Mouse (Mus musculus) embryonic facial prominence, embryonic 10.5 days (tissue): ENCODE data around the gene Agap2. TPM values are rescaled to one million over a fixed set of nuclear protein-coding genes. Genes with fewer than 3 reads are reported as not detected.
A peak's percentile ranks its signal among the peaks of the same experiment; 100 is the strongest.
"Not testable (repeated sequence)": the region's sequence is repeated elsewhere in the genome, so short reads cannot be mapped to it uniquely, and the experiment has no call there.

Source experiments
- DNase-seq: peaks from one replicate; pipeline ENCODE4 v3.0.0-alpha.2; 2017; ENCODE audit warnings: low spot score
- H3K27ac ChIP-seq: fragments of 300-500 bp; sonication (generic); replicated peaks from 2 replicates; pipeline ENCODE4 v1.5.1; 2016; ENCODE audit warnings: mild to moderate bottlenecking
- H3K27me3 ChIP-seq: fragments of 300-500 bp; sonication (generic); replicated peaks from 2 replicates; pipeline ENCODE4 v1.6.1; 2016; ENCODE audit warnings: low read depth, mild to moderate bottlenecking; ENCODE audit not compliant: poor library complexity, severe bottlenecking
- H3K36me3 ChIP-seq: fragments of 300-500 bp; sonication (generic); replicated peaks from 2 replicates; pipeline ENCODE4 v1.6.1; 2016; ENCODE audit warnings: mild to moderate bottlenecking, moderate library complexity
- H3K4me1 ChIP-seq: fragments of 300-500 bp; sonication (generic); 2 replicates; pipeline ENCODE4 v1.6.1; 2016
- H3K4me3 ChIP-seq: fragments of 300-500 bp; sonication (generic); 2 replicates; pipeline ENCODE4 v1.5.1; 2016; ENCODE audit warnings: mild to moderate bottlenecking, moderate library complexity
- H3K9me3 ChIP-seq: fragments of 300-500 bp; sonication (generic); 2 replicates; pipeline ENCODE4 v1.6.1; 2016; ENCODE audit warnings: mild to moderate bottlenecking
- WGBS: fragments of 180-500 bp; shearing (Covaris S2); methylation state at CpG from one replicate; pipeline ENCODE4 v1.1.7; 2016; 5-methylcytosine and 5-hydroxymethylcytosine counted together
- polyA plus RNA-seq: library from polyadenylated mRNA; unstranded; fragments of >200 nt; fragmentation: Nextera tagmentation; extraction: Ambion mirVana; gene quantifications from 2 replicates; pipeline ENCODE4 v1.2.1, GENCODE M21; 2016

The Agap2 gene
- polyA plus RNA-seq, 1 experiment from 2014 or later, result 0.04 TPM

DNA sequence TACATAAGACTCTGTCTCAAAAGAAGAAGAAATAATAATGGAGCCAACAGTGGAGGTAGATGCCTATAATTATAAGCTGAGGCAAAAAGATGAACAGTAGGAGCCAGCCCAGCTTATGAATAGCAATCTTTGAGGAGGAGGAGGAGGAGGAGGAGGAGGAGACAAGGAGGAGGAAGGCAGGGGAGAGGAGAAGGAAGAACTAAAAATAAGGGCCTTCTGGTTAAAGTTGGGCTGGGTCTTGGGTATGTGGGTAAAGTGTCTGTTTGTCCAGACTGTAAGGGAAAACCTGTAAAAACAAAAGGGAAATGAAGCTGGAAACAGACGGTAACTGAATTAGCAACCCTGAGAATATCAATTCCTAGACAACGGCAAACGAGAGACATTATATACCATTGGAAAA is 46.9 kb downstream of the Agap2 start:
- WGBS, result 83% methylated on average over 3 of the region's 3 CpGs
- peaks cover 26% of the 10 kb centered on the region for H3K4me1 ChIP-seq
- DNase-seq, result no peak
- H3K27me3 ChIP-seq, result no peaks in the 10 kb centered on the region
- peaks cover 26% of the 10 kb centered on the region for H3K36me3 ChIP-seq
- no peaks in the 10 kb centered on the region for H3K9me3 ChIP-seq
- no peak overlapping the region for H3K27ac ChIP-seq
- H3K4me3 ChIP-seq, result peak overlapping the region; percentile 83; the same call in 1 of the 2 replicates

DNA sequence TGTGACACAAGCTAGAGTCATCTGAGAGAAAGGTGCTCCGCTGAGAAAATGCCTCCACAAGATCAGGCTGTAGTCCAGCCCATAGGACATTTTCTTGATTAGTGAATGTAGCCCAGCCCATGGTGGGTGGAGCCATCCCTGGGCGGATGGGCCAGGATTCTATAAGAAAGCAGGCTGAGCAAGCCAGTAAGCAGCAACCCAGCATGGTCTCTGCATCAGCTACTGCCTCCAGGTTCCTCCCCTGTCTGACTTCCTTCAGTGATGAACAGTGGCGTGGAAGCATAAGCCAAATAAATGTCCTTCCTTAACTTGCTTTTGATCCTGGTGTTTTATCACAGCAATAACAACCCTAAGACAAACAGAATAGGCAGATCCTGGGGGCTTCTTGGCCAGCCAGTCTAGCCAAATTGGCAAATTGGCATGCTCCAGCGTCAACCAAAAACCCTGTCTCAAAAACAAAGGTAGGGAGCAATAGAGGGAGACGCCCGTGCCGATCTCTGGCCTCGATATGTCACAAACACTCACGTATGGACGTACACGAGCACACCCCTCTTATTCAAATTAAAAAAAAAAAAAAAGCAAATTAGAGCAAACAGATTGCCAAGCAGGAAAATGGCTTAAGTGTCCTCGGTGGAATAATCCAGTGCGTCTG is 47.8 kb downstream of the Agap2 start:
- WGBS, result 12% methylated on average over 13 of the region's 13 CpGs
- Histone ChIP-seq H3K4me1 (peaks cover 26% of the 10 kb centered on the region), H3K27me3 (no peaks in the 10 kb centered on the region), H3K4me3 (peak overlapping the region; percentile 54), H3K27ac (peak overlapping the region; percentile 26), H3K9me3 (no peaks in the 10 kb centered on the region), H3K36me3 (peaks cover 17% of the 10 kb centered on the region)
- peak; percentile 61 for DNase-seq

DNA sequence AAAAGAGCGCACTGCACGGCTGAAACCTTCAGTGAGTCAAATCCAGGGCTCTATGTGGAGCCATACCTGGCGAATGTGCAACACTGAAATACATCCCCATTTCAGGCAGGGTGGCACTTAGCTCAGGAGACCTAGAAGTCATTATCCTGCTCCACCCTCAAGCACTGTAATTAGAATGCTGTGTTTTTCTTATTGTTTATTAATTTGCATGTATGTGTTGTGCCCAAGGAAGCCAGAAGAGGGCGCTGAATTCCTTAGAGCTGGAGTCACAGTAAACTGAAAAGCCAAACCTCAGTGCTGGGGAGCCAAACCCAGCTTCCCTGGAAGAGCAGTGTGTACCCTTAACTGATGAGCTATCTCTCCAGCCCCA is 48.3 kb downstream of the Agap2 start:
- peak; percentile 68 for DNase-seq
- Histone ChIP-seq H3K4me1 (peaks cover 26% of the 10 kb centered on the region), H3K36me3 (peaks cover 12% of the 10 kb centered on the region), H3K27ac (peak overlapping the region; percentile 26), H3K9me3 (no peaks in the 10 kb centered on the region), H3K4me3 (peak overlapping the region; percentile 54), H3K27me3 (no peaks in the 10 kb centered on the region)
- 11% methylated on average over 4 of the region's 4 CpGs for WGBS

DNA sequence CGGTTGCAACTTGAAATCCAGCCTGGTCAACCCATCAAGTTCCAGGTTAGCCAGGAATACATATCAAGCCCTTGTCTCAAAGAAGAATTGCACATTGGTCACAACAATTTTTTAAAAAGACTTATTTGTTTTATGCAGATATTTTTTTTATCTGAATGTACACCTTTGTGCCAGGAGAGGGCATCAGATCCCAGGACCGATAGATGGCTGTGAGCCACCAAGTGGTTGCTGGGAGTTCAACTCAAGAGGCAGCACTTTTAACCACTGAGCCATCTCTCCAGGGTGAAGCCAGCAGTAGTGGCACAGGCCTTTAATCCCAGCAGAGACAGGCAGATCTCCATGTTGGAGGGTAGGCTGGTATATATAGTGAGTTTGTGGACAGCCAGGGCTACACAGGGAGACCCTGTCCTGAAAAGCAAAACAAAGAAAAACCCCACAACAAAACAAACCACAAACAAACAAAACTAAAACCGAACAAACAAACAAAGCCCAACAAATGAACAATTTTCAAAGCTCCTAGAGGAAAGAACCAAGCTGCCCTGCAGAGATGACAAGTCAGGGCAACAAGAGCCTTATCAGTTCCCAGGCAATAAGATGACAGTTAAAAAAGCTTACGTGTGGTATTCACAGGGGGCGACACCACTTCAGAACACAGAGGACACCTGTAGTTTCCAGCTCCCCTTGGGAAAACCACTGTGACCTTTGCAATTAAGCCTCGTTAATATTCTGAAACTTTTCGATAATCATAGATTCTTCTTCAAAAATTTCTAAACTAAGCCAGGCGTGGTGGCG is 50.3 kb downstream of the Agap2 start:
- H3K4me1 ChIP-seq, result peaks cover 19% of the 10 kb centered on the region
- WGBS, result 74% methylated on average over 9 of the region's 9 CpGs
- H3K36me3 ChIP-seq, result no peaks in the 10 kb centered on the region
- H3K9me3 ChIP-seq, result no peaks in the 10 kb centered on the region
- peak; percentile 34 for DNase-seq
- no peaks in the 10 kb centered on the region for H3K27me3 ChIP-seq
- H3K27ac ChIP-seq, result no peak overlapping the region
- H3K4me3 ChIP-seq, result no peak overlapping the region

DNA sequence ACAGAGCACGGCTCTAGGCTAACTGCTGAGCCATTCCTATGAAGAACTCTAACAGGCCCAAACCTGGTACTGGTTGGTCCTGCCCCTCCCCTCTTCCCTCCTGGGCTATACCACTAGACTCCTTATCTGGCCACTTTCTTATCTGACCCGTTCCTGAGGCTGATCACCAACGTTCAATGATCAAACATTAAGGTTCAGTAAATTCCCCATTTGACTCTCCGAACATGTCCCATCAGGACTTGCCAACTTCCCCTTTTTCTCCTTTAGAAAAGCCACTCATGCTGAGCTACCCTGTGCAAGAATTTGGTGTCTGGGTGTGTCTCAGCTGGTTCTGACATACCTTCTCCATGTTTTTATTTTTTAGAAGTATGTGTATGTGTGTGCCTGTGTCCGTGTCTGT is 51.5 kb downstream of the Agap2 start:
- DNase-seq, result no peak
- Histone ChIP-seq H3K4me1 (peaks cover 14% of the 10 kb centered on the region), H3K27ac (no peak overlapping the region), H3K4me3 (no peak overlapping the region), H3K27me3 (no peaks in the 10 kb centered on the region), H3K36me3 (no peaks in the 10 kb centered on the region), H3K9me3 (no peaks in the 10 kb centered on the region)
- WGBS, result 83% methylated on average over 5 of the region's 5 CpGs

DNA sequence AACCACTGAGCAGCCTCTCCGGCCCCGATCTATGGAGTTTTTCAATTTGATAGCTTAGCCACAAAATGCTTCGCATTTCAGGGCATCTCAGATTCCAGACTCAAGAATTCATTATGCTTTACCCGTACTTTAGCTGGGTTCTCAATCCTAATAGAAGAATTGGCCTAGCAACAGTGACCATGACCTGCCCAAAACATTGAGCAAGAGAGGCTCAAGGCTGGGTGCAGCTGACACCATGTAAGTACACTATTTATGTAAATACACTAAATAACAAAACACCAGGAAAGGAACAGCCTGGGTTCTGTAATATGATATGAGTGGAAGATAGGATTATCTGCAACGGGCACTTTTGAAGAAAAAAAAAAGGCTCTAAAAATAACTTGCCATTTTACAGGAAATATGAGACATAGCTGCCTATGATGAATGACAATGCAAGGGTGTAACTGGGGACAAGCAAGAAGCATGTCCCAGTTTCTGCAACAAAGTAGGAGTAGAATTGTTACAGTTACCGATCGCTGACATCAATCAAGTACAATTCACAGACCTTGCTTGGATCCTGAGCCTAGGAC is 52.7 kb downstream of the Agap2 start:
- Histone ChIP-seq H3K27ac (no peak overlapping the region), H3K27me3 (no peaks in the 10 kb centered on the region), H3K4me3 (no peak overlapping the region), H3K36me3 (no peaks in the 10 kb centered on the region), H3K4me1 (peaks cover 7% of the 10 kb centered on the region), H3K9me3 (no peaks in the 10 kb centered on the region)
- DNase-seq, result no peak
- WGBS, result 85% methylated on average over 7 of the region's 7 CpGs

DNA sequence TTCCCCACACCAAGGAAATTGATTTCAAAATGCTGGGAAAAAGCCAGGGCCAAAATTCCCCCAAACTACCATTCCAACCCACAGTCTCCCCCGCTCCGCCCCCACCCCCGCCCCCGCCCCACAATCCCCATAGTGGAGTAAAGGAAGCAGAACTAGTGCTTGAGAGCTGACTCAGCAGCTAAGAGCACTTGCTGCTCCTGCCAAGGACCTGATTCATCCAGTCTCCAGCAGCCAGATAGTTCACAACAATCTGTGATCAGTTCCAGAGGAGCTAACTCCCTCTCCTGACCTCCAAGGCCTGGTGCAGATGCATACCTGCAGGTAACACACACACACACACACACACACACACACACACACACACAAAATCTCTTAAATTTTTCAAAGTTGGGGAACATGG is 54.3 kb downstream of the Agap2 start:
- H3K36me3 ChIP-seq, result no peaks in the 10 kb centered on the region
- no peaks in the 10 kb centered on the region for H3K27me3 ChIP-seq
- H3K27ac ChIP-seq, result no peak overlapping the region
- no peak overlapping the region for H3K4me3 ChIP-seq
- H3K4me1 ChIP-seq, result no peaks in the 10 kb centered on the region
- no peaks in the 10 kb centered on the region for H3K9me3 ChIP-seq
- 75% methylated on average over 4 of the region's 4 CpGs for WGBS
- no peak for DNase-seq

DNA sequence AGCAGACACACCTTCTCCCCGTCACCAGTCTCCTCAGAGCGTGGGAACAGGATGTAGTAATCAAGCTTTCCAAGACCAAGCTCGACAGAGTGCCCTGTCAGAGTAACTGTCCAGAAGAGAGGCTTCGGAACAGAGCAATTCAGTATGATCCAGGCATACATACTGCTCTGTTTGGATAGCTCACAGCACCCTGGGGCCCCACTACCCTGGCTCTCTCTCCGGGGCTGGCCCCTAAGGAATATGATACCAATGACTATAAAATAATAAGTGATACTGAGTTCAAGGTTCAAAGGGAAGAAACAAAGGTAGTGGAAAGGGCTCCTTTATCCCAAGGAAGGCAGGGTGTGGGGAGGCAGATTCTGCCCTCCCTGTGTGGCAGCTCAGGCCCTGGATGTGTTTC is 57.4 kb downstream of the Agap2 start:
- no peak for DNase-seq
- WGBS, result 65% methylated on average over 5 of the region's 5 CpGs
- Histone ChIP-seq H3K4me3 (no peak overlapping the region), H3K27me3 (no peaks in the 10 kb centered on the region), H3K9me3 (no peaks in the 10 kb centered on the region), H3K36me3 (no peaks in the 10 kb centered on the region), H3K27ac (no peak overlapping the region), H3K4me1 (0 out of 2 replicates have a peak, but pooled peaks cover 5% of the 10 kb centered on the region)

DNA sequence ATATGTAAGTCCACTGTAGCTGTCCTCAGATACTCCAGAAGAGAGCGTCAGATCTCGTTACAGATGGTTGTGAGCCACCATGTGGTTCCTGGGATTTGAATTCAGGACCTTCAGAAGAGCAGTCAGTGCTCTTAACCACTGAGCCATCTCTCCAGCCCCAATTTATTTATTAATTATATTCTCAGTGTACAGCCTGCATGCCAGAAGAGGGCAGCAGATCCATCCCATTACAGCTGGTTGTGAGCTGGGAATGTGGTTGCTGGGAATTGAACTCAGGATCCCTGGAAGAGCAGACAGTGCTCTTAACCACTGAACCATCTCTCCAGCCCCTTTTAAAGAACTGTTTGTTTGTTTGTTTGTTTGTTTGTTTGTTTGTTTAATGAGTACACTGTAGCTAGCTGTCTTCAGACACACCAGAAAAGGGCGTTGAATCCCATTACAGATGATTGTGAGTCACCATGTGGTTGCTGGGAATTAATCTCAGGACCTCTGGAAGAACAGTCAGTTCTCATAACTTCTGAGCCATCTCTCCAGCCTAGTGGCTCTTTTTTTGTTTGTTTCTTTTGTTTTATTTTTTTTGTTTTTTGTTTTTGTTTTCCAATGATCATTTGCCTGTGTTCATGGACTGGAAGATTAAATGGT is 59.4 kb downstream of the Agap2 start:
- not testable (repeated sequence) for H3K27ac ChIP-seq, H3K36me3 ChIP-seq, H3K4me1 ChIP-seq, DNase-seq, H3K4me3 ChIP-seq, H3K27me3 ChIP-seq, H3K9me3 ChIP-seq
- 87% methylated on average over 3 of the region's 3 CpGs for WGBS

DNA sequence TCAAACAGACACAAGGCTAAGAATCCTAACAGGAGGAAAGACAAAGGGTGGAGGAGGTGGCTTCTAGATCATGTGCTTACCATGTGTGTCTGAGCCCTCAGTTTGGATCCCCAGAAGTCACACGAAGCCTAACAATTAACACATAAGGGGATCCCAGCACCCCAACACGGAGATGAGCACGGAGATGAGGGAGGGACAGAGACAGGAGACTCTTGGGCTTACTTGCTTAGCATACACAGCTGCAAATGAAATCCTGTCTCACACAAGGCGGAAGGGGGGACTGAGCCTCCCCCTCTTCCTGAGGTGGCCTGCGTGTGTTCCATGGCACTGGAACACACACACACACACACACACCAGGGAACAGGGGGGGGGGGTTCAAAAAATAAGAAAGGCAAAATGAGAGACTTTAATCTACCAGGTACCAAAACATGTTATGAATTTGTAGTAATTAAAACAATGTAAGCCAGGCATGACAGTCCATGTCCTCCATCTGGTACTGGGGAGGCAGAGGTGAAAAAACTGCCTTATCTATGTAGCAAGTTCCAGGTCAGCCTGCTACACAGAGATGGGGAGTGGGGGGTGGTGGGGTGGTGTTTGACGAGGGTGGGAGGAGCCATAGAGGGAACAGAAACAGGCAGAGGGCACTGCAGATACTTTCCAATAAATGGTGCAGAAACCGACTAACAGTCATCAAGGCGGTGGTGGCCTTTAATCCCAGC is 60.2 kb downstream of the Agap2 start:
- 58% methylated on average over 8 of the region's 8 CpGs for WGBS
- no peak for DNase-seq
- no peak overlapping the region for H3K4me3 ChIP-seq
- H3K27me3 ChIP-seq, result no peaks in the 10 kb centered on the region
- no peaks in the 10 kb centered on the region for H3K36me3 ChIP-seq
- 0 out of 2 replicates have a peak, but pooled peaks cover 5% of the 10 kb centered on the region for H3K4me1 ChIP-seq
- no peak overlapping the region for H3K27ac ChIP-seq
- no peaks in the 10 kb centered on the region for H3K9me3 ChIP-seq

DNA sequence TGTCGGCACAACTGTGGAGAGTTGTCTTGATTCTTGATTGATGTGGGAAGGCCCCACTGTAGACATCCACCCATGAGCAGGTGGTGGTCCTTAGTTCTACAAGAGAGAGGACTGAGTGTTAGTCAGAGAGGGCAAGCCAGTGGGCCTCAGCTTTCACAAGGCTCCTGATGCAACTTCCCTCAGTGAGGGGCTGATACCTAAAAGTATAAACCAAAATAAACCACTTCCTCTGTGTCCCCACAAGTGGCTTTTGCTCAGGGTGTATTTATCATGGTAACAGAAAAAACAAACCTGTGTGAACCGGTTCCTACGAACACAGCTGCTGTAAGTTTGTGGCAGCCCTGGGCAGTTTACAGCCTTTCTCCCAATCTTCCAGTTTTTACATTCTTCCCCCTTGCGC is 61.4 kb downstream of the Agap2 start:
- Histone ChIP-seq H3K27me3 (no peaks in the 10 kb centered on the region), H3K4me1 (0 out of 2 replicates have a peak, but pooled peaks cover 5% of the 10 kb centered on the region), H3K4me3 (no peak overlapping the region), H3K27ac (no peak overlapping the region), H3K36me3 (no peaks in the 10 kb centered on the region), H3K9me3 (no peaks in the 10 kb centered on the region)
- DNase-seq, result no peak
- 94% methylated on average over 4 of the region's 4 CpGs for WGBS

DNA sequence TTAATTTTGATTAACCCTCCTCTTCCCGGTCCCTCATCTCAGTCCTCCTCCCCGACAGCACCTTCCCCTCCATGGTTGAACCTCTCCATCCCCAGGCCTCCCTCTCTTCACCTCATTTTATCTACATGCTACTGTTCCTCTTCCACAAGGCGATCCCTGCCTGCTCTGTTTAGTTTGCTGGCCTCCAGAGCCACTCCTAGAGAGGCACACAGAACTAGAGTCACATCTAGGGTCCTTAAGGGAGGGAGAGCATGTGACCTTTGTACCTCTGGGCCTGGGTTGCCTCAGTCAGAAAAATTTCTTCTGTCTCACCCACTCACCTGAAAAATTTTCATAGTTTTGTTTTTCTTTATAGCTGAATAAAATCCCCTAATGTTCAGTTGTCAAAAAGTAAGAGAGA is 62.8 kb downstream of the Agap2 start:
- Histone ChIP-seq H3K36me3 (no peaks in the 10 kb centered on the region), H3K4me3 (no peak overlapping the region), H3K4me1 (0 out of 2 replicates have a peak, but pooled peaks cover 5% of the 10 kb centered on the region), H3K27me3 (no peaks in the 10 kb centered on the region), H3K27ac (no peak overlapping the region), H3K9me3 (no peaks in the 10 kb centered on the region)
- WGBS, result 87% methylated on average over 3 of the region's 3 CpGs
- DNase-seq, result no peak
